Mouse (Mus musculus) cerebellum, adult 9-10 months (tissue): ENCODE data around the gene Serpinb6e.

Experiments
- DNase-seq: peaks from one replicate; pipeline ENCODE4 v3.0.0; 2022

Serpinb6e gene

DNA sequence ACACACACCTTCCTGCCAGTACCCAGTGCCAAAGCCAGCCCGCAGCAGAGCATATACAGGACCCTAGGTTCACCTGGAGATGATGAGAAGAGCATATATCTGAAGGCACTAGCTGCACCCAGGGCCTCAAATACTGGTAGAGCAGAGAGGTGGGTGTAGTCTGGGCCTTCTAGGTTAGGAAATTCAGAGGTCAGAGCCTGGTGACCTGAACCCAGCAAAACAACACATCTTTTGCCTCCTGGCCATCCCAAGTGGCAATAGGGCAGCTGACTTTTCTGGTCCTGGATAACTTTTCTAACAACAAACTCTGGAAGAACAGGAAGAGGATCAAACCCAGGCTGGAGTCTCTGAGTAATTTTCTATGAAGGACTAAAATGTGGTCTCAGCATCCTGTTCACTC lies at the start of gene Serpinb6e:
Gene Serpinb6e (minus strand): TSS at position 101 of the 400 bp plus-strand sequence.
- no peak for DNase-seq

DNA sequence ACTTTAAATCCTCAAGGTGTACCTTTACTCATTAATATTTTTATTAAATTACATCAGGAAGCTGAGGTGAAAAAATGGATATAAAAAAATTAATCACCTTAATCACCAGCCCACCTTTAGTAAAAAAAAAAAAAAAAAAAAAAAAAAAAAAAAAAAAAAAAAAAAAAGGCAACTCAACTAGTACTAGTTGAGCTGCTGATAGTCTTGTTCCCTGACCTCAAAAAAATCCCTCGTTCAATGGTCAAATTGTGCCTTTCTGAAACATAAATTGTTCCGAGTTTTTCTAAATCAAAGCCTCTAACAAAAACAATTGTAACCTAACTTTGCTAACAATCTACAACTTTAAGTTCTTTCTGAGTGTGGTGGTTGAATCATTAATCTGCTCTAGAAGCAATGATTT lies 12.5 kb downstream of the Serpinb6e start:
- DNase-seq = no peak

- DNase-seq = no peak
Measured at GRCm38 (mm10) chr13:33823421-33823820, 19.8 kb downstream of the Serpinb6e start.

- no peak for DNase-seq
Measured at GRCm38 (mm10) chr13:33821490-33822143, 21.6 kb downstream of the Serpinb6e start.
